Mouse (Mus musculus): ENCODE measurements around the gene Wfdc17. TPM values are rescaled to one million over a fixed set of nuclear protein-coding genes. Genes with fewer than 3 reads are reported as not detected.
A peak's percentile ranks its signal among the peaks of the same experiment; 100 is the strongest.

Wfdc17 gene
- total RNA-seq, 2 experiments from 2014 or later = not detected

DNA sequence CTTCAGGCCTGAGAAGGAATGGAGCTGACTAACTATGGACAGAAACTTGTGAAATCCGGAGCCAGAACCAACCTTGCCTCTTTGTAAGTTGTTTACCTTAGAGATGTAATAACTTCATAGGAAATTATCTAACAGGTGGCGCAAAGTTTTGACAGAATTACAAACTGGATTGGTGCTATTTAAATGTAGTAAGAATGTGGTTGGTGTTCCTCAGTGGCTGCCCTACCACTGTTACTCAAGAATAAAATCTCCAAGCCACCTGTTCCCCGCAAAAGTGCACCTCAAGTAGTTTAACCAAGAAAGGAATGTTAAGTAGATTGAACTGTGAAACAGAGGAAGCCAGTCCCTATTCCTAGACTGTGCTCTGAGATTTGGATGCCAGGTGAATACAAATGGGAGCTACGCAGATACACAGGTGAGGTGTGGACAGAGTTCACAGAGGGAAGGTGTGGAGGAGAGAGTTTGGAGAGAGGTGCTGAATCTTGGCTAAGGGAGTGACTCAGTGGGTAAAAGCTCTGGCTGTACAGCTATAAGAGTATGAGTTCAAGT lies 36.7 kb downstream of the Wfdc17 start:
- DNase-seq = no peak

DNA sequence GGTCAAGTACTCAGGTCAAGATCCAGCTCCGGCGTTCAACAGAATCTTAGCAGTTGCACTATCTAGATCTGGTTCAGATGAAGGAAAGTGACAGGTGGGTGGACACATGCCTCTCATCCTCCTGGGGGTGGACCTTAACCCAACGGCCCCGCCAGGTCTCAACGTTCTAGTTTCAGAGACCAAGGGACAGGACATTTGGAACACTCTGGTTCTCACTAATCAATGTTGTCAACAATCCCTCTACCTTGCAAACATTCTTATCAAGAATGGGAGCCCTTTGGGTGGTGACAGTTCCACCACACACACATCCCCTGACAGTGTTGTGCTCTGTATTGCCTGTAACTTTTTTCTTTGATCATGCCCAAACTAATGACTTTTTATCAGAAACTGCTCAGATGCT lies 38.0 kb downstream of the Wfdc17 start:
- no peak for DNase-seq

DNA sequence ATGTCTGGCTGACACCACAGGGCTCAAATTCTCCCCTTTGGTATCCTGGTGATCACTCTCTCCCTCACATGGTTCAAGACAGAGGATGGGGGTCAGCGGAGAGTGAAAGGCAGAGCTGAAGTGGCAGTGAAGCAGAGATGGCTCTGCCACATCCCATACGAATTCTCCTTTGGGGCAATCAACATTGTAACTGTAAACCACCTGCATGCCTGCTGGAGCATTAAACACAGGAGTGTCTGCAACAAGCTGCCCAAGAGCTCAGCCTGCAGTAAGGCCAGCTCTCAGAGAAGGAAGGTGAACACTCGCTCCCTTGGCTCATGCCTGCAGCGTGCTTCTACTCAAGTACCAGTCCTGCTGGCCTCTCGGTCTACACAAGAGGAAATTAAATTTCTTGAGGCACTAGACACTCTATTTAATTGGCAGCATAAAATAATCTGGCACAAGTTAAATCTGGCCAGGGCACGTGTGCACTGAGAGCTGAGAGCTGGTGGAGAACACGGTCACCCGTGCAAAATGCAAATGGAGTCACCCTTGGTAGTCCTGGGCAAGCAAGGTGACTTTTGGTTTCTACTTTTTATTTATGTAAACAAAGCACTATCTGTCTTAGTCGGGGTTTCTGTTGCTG lies 39.1 kb downstream of the Wfdc17 start:
- no peak for DNase-seq

DNA sequence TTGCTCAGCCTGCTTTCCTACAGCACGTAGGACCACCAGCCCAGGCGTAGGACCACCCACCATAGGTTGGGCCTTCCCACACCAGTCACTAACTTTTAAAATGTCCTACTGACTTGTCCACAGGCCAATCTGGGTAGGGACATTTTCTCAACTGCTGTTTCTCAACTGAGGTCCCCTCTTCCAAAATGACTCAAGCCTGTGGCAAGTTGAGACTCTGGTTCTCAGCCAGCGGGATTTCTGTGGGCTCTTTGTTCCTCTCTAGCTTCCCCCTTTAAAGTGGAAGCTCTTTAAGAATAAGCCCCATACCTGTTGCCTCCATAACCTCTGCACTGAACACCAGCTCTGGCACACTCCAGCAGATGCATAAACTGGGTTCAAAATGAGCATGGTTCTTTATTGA lies 39.7 kb downstream of the Wfdc17 start:
- no peak for DNase-seq

DNA sequence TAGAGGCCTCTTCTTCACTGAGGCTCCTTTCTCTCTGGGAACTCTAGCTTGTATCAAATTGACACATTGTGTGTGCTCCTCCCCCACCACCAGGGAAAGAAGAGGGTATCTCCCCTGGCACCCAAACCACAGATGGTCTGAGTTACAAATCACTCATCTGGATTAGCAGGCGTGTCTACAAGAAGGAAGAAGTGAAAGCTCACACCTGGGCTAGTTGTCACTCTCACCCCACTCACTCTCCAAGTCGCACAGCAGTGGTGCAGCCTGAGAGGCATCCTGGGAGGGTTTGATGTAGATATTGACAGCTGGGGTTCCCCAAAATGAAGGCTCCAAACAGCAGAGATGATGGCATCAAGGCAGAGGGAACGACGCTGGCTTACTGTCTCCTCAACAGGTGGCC lies 42.4 kb downstream of the Wfdc17 start:
- no peak for DNase-seq

DNA sequence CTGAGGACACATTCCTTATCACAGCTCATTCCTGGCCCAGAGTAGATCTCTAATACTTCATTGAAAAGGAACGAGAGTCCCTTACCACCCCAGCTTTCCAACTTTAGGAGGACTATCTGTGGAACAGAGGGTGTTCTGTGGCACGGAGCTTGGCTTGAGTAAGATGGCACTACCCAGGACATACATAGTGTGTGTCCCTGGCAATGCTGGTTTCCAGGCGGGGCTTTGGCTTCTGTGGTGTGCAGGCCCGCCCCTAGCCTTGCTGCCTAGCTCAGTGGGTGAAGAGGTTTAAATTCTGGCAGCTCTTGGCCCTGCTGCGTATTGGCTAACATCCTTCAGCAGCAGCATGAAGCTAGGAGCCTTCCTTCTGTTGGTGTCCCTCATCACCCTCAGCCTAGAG lies 42.9 kb downstream of the Wfdc17 start, which contains the start of gene Wfdc21:
Gene Wfdc21, plus strand, starts transcription at position 260 of the 400 bp plus-strand sequence.
- no peak for DNase-seq

DNA sequence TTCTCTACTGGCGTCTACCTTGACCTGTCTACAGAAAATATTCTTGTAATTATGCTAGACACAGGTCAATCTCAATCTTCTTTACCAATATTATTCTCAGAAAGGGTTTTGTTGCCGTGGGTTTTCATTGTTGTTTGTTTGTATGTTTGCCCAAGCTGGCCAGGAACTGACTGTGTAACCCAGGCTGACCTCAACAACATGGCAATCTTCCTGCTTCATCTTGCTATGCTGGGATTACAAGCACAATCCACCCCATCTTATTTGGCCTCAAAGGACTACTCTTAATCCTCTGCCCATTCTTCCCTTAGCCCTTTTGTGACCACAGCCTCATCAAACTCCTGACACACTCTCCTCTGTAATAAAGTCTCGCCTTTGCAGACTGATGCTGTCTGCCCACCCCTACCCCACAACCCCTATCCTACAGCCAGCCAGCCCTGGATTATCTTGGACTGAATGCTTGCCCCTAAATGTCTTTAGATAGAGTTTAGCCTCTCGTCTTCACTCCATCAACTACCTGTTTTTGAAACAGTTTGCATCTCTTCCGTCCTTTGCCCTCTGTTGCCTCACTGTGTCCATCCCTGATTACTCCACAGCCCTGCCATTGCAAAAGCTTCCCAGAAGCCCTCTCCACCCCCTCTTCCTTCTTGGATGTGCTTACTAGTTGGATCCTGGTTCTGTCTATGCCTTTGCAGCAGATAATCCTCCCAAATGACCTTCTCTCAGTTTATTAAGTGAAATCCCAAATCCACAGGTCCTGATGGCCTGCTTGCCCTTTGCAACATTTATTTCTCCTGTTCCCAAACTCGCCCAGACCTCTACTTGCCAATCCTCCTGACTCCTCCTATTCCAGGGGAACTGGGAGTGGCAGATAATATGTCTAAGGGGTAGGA lies 43.8 kb downstream of the Wfdc17 start:
- no peak for DNase-seq

DNA sequence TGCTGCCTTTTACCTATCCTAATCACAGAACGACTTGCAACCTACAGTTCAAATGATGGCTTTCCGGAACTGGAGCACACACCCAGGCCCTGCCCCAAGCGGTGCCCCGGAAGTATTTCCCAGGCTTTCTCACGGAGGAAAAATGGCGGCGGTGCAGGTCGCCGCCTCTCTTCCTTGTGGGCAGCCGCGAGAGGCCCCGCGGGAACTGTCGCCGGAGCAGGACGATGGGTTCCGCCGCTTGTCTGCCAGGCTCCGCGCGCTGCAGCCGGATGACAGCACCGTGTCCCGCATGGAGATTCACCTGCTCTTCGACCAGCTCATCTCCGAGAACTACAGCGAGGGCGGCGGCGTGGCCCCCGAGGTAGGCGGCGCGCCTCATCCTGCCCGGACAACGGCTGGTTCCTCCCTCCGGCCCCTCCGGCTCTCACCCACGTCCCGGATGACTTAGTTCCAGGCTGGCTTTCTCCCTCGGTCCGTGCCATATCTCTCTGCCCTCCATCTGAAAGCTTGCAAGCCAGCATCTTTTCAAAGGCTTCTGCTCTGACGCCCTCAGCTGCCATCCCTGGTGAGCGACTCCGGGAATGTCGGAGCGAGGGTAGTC lies 49.9 kb downstream of the Wfdc17 start, which contains the start of gene Heatr6:
Gene Heatr6, plus strand, starts transcription at position 116 of the 601 bp plus-strand sequence.
- DNase-seq = peak; percentile 93

DNA sequence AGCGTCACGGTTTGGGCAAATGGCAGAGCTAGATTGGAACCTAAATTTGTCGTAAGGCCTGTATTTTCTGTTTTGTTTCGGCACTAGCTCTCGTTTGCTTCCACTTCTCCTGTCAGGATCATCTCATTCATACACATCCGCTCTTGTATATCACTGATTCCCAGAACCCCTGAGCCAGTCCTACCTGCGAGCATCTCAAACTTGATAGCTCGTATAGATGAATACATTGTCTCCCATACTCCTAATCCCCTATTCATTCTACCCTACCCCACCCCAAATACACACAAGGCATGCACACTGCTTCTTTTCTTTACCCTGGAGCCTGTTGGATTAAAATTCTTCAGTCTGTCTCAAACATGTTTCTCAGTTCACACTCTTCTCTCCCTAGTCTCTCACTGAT lies 50.4 kb downstream of the Wfdc17 start:
- no peak for DNase-seq

Other genes with a start within 250 kb of the Wfdc17 start
- 1 to 10 TPM; 7.0 to 7.1 TPM for gene Mmp28, start 240.9 kb upstream of the Wfdc17 start, total RNA-seq (2021)
- gene Taf15, start 230.9 kb upstream of the Wfdc17 start, total RNA-seq (2021) = 10 to 100 TPM; 59.2 to 62.8 TPM
- gene Heatr9, start 181.8 kb upstream of the Wfdc17 start, total RNA-seq (2021) = not detected
- gene Ccl5, start 173.5 kb upstream of the Wfdc17 start, total RNA-seq (2021) = not detected
- 1 to 10 TPM; 1.1 to 1.5 TPM for gene Ccl9, start 125.4 kb upstream of the Wfdc17 start, total RNA-seq (2021)
- gene Ccl6, start 110.9 kb upstream of the Wfdc17 start, total RNA-seq (2021) = 1 to 10 TPM; 1.7 to 2.1 TPM
- gene Rpl9-ps1, start 58.4 kb upstream of the Wfdc17 start, total RNA-seq (2021) = not detected
- gene Ccl3, start 54.6 kb upstream of the Wfdc17 start, total RNA-seq (2021) = under 1 TPM in 1 of 2 experiments, not detected in 1; 0.38 TPM
- not detected for gene Ccl4, start 41.4 kb upstream of the Wfdc17 start, total RNA-seq (2021)
- gene Wfdc18, start 5.0 kb downstream of the Wfdc17 start, total RNA-seq (2021) = under 1 TPM; 0.77 to 0.98 TPM
- not detected for gene Wfdc21, start 42.9 kb downstream of the Wfdc17 start, total RNA-seq (2021)
- 1 to 10 TPM; 8.3 to 8.7 TPM for gene Heatr6, start 49.7 kb downstream of the Wfdc17 start, total RNA-seq (2021)
- gene Hnf1b, start 146.1 kb downstream of the Wfdc17 start, total RNA-seq (2021) = not detected
- 10 to 100 TPM; 13.4 to 14.0 TPM for gene Ddx52, start 238.1 kb downstream of the Wfdc17 start, total RNA-seq (2021)

All from heart, postnatal 4 days (tissue).